Mouse (Mus musculus) ZHBTc4 (cell line): Measurements from ENCODE around the gene Dcaf6.
"Not testable (repeated sequence)": the region's sequence is repeated elsewhere in the genome, so short reads cannot be mapped to it uniquely, and the experiment has no call there.

ENCODE experiments used
- DNase-seq: peaks from one replicate; pipeline ENCODE4 v3.0.0-alpha.2; 2011; ENCODE audit warnings: low read depth, low spot score

Dcaf6 gene

DNA sequence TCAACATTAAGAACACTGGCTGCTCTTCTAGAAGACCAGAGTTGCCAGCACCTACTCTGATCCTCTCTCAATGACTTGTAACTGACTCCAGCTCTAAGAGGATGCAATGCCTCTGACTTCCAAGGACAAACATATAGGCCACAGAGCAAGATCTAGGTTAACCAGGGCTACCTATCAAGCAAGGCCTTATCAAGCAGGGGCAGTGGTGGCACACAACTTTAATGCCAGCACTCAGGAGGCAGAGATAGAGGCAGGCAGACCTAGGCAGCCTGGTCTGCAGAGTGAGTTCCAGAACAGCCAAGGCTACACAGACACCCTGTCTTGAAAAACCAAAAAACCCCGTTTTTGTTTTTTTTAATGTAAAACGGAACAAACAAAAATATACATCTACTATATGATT lies 34.0 kb downstream of the Dcaf6 start:
- DNase-seq: no peak

DNA sequence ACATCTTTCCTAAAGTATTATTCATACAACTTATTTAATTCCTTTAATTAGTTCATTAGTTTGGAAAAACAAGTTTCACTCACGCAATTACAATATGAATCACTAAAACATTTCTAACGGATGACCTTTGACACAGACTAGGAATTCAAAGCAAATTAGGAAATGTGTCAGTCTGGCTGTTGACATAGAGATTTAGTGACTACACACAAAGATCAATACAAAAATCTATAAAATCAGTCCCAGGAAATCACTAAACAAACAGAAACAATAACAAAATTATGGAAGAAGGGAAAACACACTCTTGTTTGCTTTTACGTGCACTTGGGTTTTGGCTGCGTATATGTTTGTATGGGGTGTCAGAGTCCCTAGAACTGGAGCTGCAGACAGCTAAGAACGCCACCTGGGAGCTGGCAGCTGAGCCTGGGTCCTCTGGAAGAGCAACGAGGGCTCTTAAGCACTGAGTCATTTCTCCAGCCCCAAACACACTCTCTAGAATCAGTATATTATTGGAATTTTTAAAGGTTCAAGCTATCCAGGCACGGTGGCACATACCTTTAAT lies 38.8 kb downstream of the Dcaf6 start:
- no peak for DNase-seq

DNA sequence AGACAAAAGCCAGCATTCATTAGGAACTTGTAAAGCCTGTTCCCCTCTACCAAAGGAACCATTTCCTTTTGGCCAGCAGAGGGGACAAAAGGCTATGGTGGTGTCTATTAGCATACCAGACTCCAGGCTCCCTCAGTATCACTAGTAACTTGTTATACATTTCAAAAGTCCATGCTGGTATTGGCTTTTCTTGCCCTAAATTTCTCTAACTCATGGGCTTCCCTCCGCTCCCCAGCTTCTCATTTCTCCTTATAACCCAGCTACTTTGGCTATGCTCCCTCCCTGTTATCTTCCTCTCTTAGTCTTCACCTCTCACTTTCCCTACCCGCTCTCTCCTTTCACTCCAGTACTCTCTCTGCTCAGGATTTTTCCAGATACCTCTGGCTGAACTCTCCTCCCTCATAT lies 63.9 kb downstream of the Dcaf6 start:
- DNase-seq: no peak

DNA sequence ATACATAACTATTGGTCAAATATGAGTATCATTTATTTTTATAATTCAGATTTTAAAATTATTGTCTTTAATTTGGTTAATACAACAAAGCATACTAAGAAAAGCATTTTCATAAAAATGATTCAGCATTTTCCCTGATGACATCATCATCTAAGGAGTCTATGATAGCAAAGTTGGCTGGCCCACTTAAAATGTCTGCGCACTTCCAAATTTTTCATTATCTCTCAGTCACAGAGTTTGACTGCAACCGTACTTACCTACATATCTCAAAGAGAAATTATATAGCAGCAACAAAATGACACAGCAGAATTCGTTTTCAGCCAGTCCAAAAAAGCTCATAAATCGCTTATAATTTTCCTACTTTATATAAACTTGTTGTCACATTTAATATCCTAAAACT lies 64.3 kb downstream of the Dcaf6 start:
- DNase-seq: no peak

DNA sequence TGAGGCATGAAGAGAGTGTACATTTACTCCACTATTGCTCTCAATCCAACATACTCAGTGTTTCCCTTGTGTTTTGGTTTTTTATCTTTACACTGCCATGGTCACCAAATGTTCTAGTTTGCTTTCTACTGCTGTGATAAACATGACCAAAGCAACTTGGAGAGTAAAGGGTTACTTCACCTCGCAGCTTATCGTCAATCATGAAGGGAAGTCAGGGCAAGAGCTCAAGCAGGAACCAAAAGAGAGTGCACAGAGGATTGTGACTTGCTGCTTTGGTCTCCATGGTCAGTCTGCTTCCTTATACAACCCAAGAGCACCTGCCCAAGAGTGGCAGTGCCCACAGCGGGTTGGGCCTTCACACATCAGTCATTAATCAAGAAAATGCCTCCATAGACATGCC lies 65.4 kb downstream of the Dcaf6 start:
- no peak for DNase-seq

DNA sequence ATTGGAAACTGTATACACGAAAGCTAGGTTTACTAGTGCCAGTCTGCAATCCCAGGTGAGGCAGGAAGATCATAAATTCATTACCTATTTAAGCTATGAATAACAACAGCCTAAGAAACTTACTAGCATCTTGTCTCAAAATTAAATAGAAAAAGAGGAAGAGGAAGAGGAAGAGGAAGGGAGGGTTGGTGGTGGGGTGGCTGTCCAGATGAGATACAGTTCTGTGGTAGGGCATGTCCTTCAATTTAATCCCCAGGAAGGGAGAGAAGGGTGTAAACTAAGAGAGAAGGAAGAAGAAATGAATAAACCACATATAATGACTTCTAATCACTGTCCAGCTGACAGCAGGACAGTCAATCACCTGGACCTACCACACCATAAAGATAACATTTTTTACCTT lies 67.2 kb downstream of the Dcaf6 start:
- DNase-seq: no peak

DNA sequence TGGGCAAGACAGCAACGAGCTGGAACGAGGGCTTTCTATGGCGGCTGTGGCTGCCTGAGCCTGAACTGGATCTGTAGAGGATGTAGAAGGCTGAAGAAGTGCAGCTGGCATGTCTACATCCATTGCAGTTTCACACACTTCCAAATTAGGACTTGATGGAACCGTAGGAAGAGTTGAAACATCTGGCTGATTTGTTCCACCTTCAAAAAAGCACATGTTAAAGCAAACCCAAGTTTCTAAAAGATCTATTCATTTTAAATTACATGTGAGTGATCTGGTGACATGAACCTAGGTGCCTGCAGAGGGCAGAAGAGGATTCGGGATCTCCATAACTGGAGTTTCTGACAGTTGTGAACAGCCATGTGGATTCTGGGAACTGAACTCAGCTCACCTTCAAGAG lies 71.6 kb downstream of the Dcaf6 start:
- peak; percentile 18 for DNase-seq

DNA sequence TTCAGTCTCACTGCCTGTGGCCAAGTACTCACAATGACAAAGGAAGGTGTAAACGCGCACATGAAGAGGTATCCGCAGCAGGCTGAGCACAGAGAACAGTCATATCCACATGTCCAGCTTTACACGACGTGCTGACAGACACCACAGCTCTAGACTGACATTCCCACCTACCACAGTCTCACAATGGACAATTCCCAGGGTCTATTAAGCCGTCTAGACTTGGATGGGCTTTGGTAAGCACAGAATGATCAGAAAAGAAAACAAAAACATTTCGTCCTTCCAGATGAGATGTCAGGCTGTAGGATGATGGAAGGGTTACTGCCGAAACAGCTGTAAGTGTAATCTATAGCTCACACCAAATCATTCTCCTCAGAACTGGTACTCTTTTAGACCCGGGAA lies 73.8 kb downstream of the Dcaf6 start:
- no peak for DNase-seq

DNA sequence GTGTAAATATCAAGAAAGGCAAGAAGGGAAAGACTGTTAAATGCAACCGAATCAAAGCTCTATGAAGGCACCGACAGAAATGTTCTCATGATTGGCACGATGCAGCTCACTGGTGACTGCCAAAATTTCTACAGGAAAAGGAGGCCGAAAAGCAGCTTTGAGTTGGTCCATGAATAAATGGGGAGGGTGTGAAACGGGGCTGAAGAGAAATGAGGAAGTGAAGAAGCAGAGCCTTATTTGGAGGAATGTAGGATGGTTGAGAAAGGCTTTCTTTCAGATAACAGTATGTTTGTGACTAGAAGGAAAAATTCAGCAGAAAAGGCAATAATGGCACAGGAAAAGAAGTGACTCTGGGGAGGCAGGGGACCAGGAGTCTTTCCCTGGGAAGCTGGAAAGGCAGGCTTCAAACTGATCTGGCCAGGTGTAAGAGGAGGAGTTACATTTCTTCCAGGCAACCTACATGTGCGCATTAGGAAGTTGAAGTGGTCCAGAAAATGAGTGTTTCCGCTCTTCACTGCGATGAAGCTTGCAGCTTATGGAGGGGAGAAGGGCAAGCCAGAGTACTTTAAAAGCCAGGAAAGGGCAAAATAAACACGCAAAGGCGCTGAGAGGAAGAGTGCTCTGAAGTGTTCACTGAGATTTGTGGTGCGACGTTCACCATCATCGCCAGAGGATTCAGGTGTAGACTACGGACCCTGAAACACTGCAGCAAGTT lies 74.3 kb downstream of the Dcaf6 start:
- no peak for DNase-seq

DNA sequence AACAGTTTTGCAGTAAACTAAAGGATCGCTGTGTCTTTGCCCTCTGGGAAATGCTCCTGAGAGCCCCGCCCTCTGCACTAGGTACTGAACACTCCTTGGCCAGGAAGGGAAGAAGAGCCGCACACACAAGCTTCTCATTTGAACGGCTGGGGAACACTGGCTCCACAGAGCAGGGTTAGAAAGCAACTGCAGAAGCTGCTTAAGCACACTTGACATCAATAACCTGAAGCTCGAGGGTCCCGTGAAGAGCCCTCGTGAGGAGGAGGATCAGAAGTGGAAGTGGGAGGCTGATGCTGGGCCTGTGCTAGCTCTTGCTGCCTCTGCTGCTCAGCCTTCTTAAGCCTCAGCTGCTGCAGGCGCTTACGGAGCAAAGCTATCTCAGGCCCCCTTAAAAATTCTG lies 86.4 kb downstream of the Dcaf6 start:
- peak; percentile 17 for DNase-seq

DNA sequence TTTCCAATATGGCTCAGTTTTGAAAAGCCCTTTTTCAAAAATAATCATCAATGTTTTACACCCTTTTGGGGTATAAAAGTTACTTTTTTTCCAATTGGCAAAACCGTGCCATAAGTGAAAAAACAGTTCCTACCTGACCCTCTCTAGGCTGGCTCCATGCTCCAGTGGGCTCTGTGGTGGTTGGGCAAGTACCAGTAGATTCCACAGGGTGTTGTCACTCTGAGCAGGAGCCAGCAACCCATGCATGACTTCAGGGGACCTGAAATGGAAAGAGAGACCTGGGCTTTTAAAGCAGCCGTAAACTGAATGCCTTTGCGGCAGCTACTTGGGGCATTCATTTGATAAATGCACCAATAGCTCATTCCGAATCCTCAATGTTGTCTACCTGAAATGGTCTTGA lies 89.3 kb downstream of the Dcaf6 start:
- no peak for DNase-seq

DNA sequence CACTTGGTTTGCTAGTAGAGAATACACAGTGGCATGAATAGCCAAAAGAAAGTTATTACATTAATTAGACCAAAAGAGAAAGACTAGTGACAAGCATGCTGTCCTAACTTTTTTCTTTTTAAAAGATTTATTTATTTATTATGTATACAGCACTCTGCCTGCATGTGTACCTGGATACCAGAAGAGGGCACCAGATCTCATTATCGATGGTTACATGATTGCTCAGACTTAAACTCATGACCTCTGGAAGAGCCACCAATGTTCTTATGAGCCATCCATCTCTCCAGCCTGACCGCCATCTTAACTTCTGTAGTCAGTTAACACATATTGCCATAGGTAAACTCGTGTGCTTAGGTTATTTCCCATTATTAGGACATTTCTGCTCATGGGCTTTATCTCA lies 95.2 kb downstream of the Dcaf6 start:
- DNase-seq: peak; percentile 36

DNA sequence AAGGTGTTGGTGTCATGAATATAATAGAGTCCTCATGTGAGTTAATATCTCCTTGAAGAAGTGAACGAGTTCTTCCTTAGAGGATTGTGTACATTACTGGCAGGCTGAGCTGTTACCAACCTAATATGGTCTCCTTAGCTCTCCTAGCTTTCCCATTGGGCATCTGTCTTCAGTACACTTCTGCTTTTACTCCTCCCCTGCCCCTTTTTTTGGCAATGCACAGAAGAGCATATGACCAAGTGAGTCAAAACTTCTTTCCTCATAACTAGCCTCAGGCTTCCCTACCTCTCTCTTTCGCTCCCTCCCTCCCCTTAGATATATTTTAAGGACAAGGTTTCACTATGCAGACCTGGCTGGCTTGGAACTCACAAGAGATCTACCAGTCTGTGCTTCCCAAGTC lies 97.0 kb downstream of the Dcaf6 start:
- no peak for DNase-seq

DNA sequence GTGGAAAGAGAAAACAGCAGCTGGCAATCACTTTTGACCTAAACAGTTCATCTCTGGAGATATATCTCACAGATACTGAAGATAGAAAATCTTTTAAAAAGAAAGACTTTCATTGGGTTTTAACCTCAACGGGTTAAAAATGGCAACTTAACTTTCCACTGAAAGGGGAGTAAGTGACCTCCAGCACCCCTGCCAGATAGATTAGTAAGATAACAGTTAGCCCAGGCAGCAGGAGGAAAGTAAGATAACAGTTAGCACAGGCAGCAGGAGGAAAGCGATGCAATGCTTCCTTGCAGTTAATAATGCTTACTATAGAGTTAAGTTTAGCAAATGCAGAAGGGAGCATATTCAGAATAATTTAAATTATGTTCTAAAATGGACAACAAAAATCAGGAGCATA lies 103.9 kb downstream of the Dcaf6 start:
- DNase-seq: no peak

DNA sequence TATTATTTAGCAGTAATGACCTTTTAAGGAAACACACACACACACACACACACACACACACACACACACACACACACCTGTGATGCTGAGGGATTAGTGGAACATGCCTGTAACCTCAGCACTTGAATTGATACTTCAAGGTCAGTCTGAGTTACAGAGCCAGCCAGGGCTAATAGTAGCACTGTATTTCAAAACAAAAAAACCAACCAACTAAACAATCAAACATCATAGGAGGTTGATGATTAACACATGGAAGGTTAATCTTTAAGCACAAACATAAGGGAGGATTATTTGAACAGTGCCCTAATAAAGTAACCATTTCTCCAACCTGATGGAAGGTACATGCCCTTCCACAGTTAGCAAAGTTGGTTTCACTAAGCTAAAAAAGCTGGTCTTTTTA lies 111.6 kb downstream of the Dcaf6 start:
- no peak for DNase-seq

DNA sequence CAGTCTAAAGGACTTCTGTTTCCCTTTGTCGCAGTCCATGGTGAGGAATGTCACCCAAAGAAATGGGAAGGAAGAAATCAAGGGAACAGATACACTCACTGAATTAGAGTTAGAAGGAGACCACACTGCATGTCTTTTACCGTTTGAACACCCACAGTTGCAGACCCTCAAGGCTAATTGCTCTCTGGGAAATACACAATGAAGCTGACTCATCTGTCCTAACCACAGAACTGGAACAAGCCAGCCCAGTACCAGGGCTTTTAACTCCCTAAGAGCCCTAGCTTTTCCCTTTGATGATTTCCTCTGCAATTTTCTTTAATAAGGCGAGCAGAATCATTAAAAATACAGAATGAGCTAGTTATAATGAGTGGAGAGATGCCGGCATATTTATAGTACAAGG lies 115.8 kb downstream of the Dcaf6 start:
- DNase-seq: peak; percentile 19

DNA sequence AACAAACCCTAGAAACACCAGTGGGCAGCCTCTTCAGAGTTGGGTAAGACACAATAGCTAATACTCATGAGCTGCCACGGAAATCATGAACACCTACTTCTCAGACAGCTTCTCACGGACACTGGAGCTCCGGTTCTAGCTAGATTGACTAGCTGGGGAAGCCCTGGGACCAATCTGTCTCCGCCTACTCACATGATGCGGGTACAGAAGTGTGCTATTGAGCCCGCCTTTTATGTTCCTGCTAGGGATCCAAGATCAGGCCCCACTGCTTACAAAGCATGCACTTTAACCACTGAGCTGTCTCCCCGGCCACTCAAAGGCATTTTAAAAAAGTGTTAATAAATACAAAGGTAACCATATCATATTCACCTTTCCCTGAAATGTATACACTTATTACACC lies 118.1 kb downstream of the Dcaf6 start:
- DNase-seq: peak; percentile 62

DNA sequence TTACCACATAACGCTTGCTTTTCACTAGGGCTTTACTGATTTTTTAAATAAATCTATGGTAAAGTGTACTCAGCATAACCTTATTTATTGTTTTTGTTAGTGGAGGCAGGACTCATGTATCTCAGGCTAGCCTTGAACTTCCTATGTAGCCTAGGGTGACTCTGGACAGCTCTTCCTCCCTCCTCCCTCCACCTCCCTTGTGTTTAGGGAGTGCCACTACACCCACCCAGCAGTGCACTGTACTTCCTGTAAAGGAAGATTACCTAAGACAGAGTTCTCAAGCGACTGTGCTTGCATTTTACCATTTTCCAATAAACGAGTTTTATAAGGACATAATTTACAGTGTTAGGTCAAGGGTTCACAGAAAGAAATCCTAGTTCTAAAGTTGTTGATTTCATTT lies 127.5 kb downstream of the Dcaf6 start:
- no peak for DNase-seq

DNA sequence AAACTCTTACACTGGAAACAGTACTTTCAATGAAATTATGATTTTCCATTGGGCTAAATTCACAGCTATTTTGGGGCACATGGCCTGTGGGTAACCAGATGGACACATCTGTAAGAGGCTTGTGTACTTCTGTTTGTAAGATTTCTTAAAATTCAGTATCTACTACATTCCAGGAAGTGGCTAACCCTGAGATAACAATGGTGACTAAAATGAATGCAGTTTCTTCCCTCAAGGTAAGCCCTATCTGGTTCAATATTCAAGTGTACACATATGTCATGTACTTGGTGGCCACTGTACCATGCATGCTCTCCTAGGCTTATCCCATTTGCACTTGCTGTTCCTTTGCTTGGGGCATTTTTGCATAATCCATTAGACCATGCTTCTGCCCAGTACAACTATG lies 129.4 kb downstream of the Dcaf6 start:
- no peak for DNase-seq

DNA sequence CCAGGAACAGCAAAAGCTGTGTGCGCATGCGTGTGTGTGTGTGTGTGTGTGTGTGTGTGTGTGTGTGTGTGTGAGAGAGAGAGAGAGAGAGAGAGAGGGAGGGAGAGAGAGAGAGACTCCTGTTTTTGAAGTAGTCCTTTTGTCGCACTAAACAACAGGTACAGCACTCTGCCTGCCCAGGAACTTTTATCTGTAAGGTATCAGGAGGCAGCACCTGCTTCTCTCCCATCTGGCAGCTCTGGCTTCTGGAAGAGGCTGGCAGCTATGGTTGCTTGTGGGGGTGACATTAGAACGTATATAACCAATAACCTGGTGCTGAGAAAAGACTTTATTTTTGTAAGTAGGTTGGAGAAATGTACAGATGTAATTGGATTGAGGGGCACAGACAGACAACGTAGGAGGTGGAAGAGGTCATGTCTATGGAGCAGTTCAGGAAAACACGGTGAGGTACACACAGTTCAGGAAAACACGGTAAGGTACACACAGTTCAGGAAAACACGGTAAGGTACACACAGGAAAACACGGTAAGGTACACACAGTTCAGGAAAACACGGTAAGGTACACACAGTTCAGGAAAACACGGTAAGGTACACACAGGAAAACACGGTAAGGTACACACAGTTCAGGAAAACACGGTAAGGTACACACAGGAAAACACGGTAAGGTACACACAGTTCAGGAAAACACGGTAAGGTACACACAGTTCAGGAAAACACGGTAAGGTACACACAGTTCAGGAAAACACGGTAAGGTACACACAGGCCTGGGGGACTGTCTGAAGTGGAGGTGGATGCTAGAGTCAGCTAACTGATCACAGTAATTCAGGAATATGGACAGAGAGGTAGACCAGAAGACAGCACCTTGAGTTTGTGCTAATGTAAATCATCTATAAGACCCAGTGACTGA lies 131.6 kb downstream of the Dcaf6 start:
- DNase-seq: not testable (repeated sequence)

DNA sequence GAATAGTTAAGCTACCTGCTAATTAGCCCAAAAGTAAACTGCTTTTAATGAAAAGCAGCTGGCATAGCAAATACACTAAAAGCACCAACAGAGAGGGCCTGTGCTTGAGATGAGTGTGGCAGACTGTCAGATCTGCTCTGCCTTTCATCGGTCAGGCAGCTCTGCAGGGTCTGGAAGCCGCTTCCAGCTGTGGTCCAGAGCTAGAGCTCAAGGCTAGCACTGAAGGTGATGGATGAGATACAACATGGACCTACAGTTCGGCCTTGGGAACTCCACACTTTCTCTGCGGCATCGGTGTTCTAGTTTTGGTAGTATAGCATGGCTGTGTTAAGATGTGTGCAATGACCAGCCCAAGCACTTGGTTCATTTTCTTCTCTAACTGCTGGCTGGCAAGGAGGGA lies 132.4 kb downstream of the Dcaf6 start:
- DNase-seq: no peak

DNA sequence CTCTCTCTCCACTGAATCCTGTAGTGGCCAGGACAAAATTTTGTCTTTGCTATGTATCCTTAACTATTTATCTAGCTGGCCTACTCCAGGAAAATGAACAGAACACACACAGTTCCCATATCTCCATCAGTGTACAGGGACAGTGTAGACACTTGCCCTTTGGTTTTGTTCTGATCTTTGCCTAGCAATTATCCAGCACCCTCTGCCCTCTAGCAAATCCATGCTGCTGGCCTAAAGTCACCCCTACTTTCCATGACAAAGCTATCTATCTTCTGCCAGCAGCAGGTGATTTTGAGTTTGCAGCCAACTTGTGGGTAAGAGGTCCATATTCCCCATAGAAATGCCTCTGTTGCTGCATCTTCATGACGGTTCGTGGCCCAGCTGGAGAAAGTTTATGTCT lies 132.9 kb downstream of the Dcaf6 start:
- no peak for DNase-seq

DNA sequence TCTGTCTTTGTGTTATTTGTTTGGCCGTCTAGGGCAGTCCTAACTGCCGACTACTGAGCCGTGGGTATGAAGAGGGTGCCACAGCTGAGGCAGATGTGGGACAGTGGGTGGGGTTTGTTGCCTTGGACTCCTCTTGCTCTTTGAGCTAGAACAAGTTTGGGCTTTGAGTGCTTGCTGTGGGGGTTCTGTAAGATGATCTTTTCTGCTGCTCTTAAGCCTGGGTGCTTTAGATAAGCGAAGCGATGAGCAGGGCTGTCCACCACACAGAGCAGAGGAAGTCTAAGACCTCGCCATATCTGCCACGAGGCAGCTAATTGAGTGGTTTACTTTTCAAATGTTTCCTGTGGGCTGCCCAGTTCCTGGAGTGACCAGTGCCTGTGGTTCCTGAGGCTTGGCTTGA lies 137.3 kb downstream of the Dcaf6 start:
- no peak for DNase-seq
